Mouse (Mus musculus) left cerebral cortex, adult 18-20 months (tissue): ENCODE measurements around the gene Arid4a. TPM values are rescaled to one million over a fixed set of nuclear protein-coding genes. Genes with fewer than 3 reads are reported as not detected.

Source experiments
- DNase-seq, 2 experiments: peaks; one replicate each; pipeline ENCODE4 v3.0.0; 2021 to 2022; ENCODE audit warnings: low spot score in 2 of 2, mixed read lengths in 1 of 2
- long read RNA-seq, 2 experiments: library from polyadenylated mRNA; stranded (forward); transcript quantifications; one replicate each; pipeline ENCODE4 v2.0.0; 2021
- total RNA-seq, 2 experiments: library from RNA; stranded (reverse); gene quantifications; 2 replicates each; pipeline ENCODE4 v1.2.3; 2021

The Arid4a gene
- 10 to 100 TPM; 37.2 to 38.9 TPM for total RNA-seq
- long read RNA-seq, experiment 1, full-length matches to known transcripts, result 4 of 29 reads
- long read RNA-seq, experiment 1, partial matches to known transcripts, result 6 of 29 reads
- long read RNA-seq, experiment 1, other reads (novel, unspliced or antisense), result 19 of 29 reads
- long read RNA-seq, experiment 2, full-length matches to known transcripts, result 5 of 24 reads
- long read RNA-seq, experiment 2, partial matches to known transcripts, result 4 of 24 reads
- long read RNA-seq, experiment 2, other reads (novel, unspliced or antisense), result 15 of 24 reads

DNA sequence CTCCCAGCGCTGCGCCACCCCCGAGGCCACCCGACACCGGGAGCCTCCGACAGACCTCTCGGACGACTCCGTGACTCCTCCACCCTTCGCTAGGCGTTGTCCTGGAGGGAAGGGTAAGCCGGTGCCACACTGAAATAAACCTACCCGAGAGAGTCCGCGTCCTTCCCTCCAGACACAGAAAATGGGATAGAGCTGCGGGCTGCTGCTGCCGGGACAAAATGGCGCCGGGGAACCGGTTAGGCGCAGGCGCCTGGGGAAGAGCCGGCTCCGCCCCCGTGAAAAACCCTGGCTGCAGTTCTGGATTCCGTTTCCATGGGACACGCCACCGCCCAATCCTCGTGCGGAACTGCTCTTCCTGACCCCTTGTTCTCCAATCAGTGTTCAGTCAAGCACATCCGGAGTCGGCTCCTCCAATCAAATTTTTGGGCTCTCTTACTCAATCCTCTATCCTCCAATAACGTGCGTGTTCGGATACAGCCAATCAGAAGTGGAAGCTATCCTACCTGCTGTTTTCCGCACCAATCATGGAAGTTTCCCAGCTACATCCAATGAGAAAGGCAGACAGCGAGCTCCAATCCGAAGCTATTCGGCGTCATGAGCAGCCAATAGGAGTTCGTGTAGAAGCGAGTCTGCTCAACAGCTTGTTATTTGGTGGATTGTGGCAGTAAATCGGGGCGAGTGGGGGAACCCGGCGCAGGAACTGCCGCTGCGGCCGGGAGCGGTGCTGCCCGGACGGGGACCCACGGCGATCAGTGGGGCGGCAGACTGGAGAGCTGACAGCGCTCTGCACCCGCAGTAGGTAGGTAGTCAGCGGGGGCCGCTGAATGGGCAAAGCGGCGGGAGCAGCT lies at the start of gene Arid4a:
Arid4a (plus strand) TSS at position 628 of the 848 bp plus-strand sequence.
- DNase-seq, result peak; percentile 94 to 98

GRCm38 (mm10) chr12:70967581-70967980 lies 48.2 kb upstream of the Arid4a start:
- DNase-seq, result no peak

GRCm38 (mm10) chr12:70968141-70968790 lies 47.5 kb upstream of the Arid4a start:
- peak; percentile 73 to 80 for DNase-seq

DNA sequence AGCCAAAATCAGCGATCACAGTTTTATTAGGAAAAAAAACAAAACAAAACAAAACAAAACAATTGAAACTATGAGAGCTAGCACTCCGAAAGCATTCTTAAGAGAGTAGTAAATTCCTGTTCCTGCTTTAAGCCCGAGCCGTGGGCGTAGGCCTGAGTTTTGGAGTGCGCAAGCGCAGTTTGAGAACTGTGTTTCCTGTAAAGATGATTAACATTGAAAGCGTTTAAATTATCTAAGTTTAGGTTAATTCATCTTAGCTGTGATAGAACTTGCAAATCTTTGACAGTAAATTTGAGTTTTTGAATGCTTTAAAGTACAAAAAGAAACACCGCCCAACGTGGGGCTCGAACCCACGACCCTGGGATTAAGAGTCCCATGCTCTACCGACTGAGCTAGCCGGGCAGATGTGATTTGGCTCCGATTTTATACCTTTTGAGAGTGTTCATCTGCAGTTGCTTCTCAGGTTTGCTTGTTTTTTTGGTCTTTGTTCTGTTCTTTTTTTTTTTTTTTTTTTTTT lies 46.9 kb upstream of the Arid4a start:
- peak; percentile 86 to 87 for DNase-seq

GRCm38 (mm10) chr12:70969485-70970184 lies 46.2 kb upstream of the Arid4a start:
- DNase-seq, result peak; percentile 29 to 38

DNA sequence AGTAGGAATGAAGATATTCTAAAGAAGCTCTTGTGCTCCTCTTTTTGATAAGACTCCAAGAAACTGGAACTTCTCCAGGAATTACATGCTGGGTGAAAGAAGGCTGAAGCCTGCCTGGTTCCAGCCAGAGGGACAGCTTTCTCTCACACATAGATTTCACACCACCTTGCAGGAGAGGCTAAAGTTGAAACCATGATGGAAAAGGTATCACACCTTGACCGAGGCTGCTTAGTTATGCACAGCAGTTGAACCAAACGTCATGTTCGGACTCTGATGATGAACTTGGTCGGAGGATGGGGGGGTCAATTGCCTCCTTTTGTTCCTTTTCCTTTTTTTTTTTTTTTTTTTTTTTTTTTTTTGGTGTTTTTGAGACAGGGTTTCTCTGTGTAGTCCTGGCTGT lies 42.0 kb upstream of the Arid4a start:
- no peak for DNase-seq

GRCm38 (mm10) chr12:70974441-70975266 lies 41.1 kb upstream of the Arid4a start, which contains the start of gene Psma3:
Gene Psma3, plus strand, starts transcription at chr12:70974621.
- DNase-seq, result peak; percentile 88 to 91

DNA sequence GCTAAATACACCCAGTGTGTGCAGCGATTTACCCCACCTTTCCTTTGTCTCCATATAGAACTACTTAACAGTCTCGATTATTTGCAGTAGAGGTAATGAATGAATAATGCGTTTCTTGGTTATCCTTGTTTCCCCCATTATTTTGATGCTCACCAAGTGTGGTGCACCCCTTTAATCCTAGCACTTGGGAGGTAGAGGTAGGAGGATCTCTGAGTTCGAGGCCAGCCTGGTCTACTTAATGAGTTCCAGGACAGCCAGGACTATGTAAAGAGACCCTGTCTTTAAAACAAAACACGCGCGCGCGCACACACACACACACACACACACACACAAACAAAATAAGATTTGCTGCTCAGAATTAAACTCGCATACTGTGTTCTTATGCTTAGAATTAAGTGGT lies 40.4 kb upstream of the Arid4a start:
- DNase-seq, result no peak

GRCm38 (mm10) chr12:70975891-70976290 lies 39.9 kb upstream of the Arid4a start:
- no peak for DNase-seq

- DNase-seq, result no peak
Measured at GRCm38 (mm10) chr12:70978345-70978744, 37.4 kb upstream of the Arid4a start.

DNA sequence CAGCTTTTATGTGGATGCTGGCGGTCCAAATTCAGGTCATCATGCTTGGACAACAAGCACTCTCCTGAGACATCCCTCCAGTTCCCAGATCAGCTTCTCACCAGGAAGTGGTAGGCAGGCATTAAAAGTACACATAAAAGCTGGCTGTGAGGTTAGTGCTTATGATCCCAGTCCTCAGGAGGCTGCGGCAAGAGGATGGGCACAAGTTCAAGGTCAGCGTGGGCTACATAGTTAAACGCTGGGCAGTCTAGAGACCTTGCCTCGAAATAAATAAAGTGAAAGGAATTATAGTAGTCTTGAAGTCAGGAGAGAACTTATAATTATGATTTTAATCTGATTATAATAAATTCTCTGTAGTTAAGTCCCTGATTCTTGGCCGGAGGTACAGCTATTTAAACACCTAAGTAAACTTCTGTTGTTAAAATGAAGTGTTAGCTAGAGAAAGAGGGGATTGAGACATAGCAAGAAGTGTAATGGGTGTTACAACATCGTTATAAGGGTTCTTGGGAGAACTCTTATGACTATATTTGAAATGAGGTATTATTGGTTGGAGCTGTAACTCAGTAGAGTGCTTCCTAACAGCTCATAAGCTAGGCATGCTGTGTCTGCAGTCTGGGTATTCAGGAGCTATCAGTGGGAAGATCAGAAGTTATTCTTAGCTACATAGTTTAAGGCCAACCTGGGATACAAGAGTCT lies 30.8 kb upstream of the Arid4a start:
- no peak for DNase-seq

DNA sequence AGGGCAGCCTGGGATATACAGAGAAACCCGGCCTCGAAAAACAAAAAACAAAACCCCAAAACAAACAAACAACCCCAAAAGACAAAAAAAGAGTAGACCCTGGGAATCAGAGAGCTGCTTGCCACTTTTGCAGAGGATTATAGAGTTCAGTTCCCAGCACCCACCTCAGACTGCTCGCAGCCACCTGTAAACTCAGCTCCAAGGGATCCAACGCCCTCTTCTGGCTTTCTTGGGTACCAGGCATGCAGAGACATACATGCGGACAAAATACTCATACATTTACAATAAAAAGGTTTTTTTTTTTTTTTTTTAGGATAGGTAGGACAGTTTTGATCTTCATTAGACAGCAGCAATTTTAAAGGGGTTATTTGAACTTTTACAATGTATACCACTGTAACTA lies 18.6 kb upstream of the Arid4a start:
- DNase-seq, result no peak

- DNase-seq, result no peak
Measured at GRCm38 (mm10) chr12:70999423-70999903, 16.3 kb upstream of the Arid4a start.

DNA sequence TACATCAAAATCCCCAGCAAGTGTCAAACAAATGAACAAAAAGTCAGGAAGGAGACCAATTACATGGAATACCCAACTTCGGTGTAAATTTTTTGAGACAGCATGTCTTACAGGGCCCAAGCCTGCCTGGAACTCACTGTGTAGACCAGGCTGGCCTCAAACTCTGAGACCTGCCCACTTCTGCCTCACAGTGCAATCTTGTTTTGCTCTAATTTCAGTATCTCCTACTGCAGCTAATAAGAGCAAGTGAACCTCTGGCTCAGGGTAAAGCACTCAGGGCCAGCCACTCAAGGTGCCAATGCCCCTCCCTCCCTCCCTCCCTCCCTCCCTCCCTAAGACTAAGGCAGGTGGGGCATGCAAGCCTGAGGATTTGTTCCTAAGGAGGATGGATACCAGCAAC lies 15.4 kb upstream of the Arid4a start:
- DNase-seq, result no peak

DNA sequence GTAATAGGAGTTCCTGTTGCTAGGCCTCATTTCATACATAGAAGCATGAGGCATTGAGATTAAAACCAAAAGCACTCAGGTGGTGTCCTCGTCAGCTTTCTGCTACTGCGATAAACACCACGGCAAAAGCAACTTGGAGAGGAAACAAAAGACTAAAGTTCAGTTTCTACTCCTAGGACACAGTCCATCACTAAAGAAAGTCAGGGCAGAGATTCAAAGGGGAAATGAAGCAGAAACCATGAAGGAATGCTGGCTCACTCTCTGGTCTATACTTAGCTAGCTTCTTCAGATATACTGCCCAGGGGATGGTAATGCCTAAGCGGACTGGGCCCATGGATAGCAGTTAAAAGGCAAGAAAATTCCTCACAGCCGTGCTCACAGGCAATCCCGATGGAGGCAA lies 14.3 kb upstream of the Arid4a start:
- DNase-seq, result no peak

- DNase-seq, result no peak
Measured at GRCm38 (mm10) chr12:71003760-71004426, 11.9 kb upstream of the Arid4a start.

GRCm38 (mm10) chr12:71006141-71006540 lies 9.6 kb upstream of the Arid4a start:
- DNase-seq, result no peak

DNA sequence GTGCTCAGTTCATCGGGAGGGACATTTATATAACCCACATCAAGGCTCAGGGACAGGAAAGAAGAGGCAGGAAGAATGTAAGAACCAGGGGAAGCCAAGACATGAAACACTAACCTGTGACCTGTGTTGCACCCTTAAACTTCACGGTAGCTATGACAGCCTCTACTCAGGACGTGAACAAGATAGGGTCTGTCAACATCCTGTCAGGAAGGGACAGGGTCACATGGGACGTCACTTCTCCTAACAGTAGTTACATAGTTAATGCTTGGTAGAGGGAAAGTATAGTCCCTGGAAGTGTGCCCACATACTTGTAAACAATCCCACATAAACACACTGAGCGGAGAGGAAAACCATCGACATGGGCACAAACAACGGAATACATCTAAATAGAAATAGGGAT lies 8.9 kb upstream of the Arid4a start:
- DNase-seq, result no peak

GRCm38 (mm10) chr12:71009769-71010168 lies 6.0 kb upstream of the Arid4a start:
- DNase-seq, result peak in 1 of 2 experiments; percentile 42
